Mouse (Mus musculus) lung, postnatal 25 days (tissue): Measurements from ENCODE around the gene Gng2.

ENCODE experiments used
- DNase-seq: peaks from one replicate; pipeline ENCODE4 v3.0.0; 2022; ENCODE audit warnings: low spot score

Gene Gng2

GRCm38 (mm10) chr14:19976421-19977270 lies 781 bp downstream of the Gng2 start:
- DNase-seq: peak; percentile 79

- no peak for DNase-seq
Measured at GRCm38 (mm10) chr14:19974978-19975493, 2.4 kb downstream of the Gng2 start.

GRCm38 (mm10) chr14:19974429-19974828 lies 3.0 kb downstream of the Gng2 start:
- DNase-seq: no peak

- DNase-seq: no peak
Measured at GRCm38 (mm10) chr14:19972316-19973029, 5.0 kb downstream of the Gng2 start.

- peak; percentile 11 for DNase-seq
Measured at GRCm38 (mm10) chr14:19970845-19971244, 6.6 kb downstream of the Gng2 start.

GRCm38 (mm10) chr14:19970106-19970785 lies 7.2 kb downstream of the Gng2 start:
- DNase-seq: no peak

- no peak for DNase-seq
Measured at GRCm38 (mm10) chr14:19969566-19969965, 7.9 kb downstream of the Gng2 start.

- no peak for DNase-seq
Measured at GRCm38 (mm10) chr14:19969011-19969521, 8.4 kb downstream of the Gng2 start.

- DNase-seq: peak; percentile 43
Measured at GRCm38 (mm10) chr14:19968321-19969010, 9.0 kb downstream of the Gng2 start.

GRCm38 (mm10) chr14:19967482-19967881 lies 9.9 kb downstream of the Gng2 start:
- DNase-seq: no peak

- DNase-seq: no peak
Measured at GRCm38 (mm10) chr14:19963961-19964505, 13.4 kb downstream of the Gng2 start.

GRCm38 (mm10) chr14:19961924-19962915 lies 15.2 kb downstream of the Gng2 start:
- DNase-seq: no peak

- DNase-seq: no peak
Measured at GRCm38 (mm10) chr14:19959860-19960259, 17.6 kb downstream of the Gng2 start.

- no peak for DNase-seq
Measured at GRCm38 (mm10) chr14:19955077-19955476, 22.4 kb downstream of the Gng2 start.

- peak; percentile 11 for DNase-seq
Measured at GRCm38 (mm10) chr14:19950812-19951211, 26.6 kb downstream of the Gng2 start.

GRCm38 (mm10) chr14:19949475-19949874 lies 28.0 kb downstream of the Gng2 start:
- no peak for DNase-seq

- no peak for DNase-seq
Measured at GRCm38 (mm10) chr14:19946221-19946620, 31.2 kb downstream of the Gng2 start.

- DNase-seq: no peak
Measured at GRCm38 (mm10) chr14:19942732-19943131, 34.7 kb downstream of the Gng2 start.

- no peak for DNase-seq
Measured at GRCm38 (mm10) chr14:19942329-19942728, 35.1 kb downstream of the Gng2 start.

- DNase-seq: no peak
Measured at GRCm38 (mm10) chr14:19940066-19940465, 37.4 kb downstream of the Gng2 start.
